Mouse (Mus musculus): ENCODE results near the gene Flt3.

- no peak for TF ChIP-seq CTCF (IDR thresholded peaks at IDR 0.05 in 2 of 3, conservative IDR thresholded peaks at IDR 0.05 in 1 of 3; ENCODE audit: control insufficient read depth in 1 of 3, insufficient read depth in 1 of 3, low read depth in 2 of 3, low read length in 3 of 3, poor library complexity in 1 of 3, severe bottlenecking in 1 of 3)
- TF ChIP-seq MAFK (IDR thresholded peaks at IDR 0.05; ENCODE audit: borderline replicate concordance, low read depth, low read length) = no peak
- no peak for TF ChIP-seq GATA1 (IDR thresholded peaks at IDR 0.05; ENCODE audit: low read depth, low read length)
- no peak for TF ChIP-seq POLR2A (IDR thresholded peaks at IDR 0.05; ENCODE audit: control insufficient read depth in 1 of 2, insufficient read depth in 1 of 2, low read depth in 1 of 2, low read length in 2 of 2, poor library complexity in 1 of 2)
These were observed 99.1 kb downstream of the Flt3 start for GRCm38 (mm10) chr5:147300917-147301780.

All from MEL (cell line).